Mouse (Mus musculus): ENCODE data around the gene Dhcr24. TPM values are rescaled to one million over a fixed set of nuclear protein-coding genes. Genes with fewer than 3 reads are reported as not detected.

The Dhcr24 gene
- 2.5 and 3.0 TPM in 2 replicates for polyA plus RNA-seq (2015; fragmentation: Nextera tagmentation; extraction: Ambion mirVana)

DNA sequence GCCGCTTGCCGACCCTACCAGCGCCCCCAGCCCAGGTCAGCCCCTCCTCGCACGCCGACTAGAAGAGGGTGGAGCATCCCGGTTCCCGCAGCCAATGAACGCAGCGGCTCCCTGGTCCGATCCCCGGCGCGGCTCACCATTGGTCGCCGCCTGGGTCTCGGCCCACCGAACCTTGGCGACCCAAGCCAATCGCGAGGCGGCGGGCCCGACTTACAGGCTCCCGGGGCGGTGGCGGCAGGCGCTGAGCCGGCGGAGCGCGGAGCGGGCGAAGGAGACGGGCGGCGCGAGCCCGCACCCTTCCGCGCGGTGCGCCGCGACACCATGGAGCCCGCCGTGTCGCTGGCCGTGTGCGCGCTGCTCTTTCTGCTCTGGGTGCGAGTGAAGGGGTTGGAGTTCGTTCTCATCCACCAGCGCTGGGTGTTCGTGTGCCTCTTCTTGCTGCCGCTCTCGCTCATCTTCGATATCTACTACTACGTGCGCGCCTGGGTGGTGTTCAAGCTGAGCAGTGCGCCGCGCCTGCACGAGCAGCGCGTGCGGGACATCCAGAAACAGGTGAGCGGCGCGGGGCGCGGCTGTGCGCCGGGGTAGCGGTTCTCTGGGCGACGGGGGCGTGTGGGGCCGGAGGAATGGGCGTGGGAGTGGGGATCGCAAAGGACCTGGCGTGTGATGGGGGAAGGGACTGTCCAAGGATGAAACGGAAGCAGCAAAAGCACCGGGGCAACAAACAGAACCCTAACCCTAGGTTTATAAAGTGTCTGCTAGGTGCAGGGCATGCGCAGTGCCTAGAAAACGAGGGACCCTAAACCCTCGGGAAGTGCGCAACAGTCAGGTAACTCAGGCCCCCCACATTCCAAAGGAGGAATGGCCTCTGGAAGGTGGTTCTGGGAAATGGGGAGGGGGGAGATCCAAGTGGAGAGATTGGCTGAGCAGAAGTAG, at the start of gene Dhcr24:
Dhcr24 (plus strand) TSS at position 193 of the 936 bp plus-strand sequence.

DNA sequence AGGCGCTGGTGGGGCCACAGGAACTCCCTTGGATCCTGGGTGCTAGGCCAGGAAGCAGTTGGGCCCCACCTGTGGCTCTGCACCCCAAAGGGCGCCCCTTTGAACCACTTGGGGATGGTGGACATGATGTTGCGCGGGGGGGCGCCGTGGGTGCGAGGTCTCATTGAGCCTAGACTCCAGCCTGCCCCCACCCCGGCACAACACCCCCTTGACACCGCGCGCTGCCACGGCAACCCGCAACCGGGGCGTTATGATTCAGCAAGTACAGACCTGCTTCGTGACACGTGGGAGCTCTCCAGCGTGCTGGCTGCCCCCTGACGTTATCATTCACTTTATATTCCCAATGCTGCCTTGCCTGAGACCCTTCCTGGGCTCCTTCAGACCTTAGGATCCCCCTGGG, 56.2 kb downstream of the Dhcr24 start, which contains the start of gene Lexm:
Lexm (minus strand) TSS at position 186 of the 400 bp plus-strand sequence.

DNA sequence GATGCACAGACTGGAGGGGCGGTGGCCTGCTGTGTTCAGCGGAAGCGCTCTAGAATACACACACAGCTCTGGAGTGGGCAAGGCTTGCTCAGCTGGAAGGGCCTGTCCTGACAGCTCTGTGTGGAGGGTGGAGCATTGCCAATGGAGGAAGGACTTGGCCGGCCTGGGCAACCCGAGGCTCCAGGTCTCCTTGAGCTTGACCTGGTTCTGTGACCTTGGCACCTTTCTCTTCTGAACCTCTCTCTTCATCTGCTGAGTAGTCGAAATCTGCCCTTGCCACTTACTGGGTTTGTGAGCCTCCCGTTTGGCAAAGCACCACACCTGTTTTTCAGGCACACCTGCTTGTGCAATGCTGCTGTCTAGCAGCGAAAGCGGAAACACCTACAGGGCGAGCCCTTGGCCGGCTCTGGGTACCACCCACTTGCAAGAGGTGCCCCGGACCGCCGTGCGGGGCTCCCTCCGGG, 61.2 kb downstream of the Dhcr24 start, which contains the start of gene Ttc22:
Ttc22 (plus strand) TSS at position 403 of the 464 bp plus-strand sequence.

Other genes with a start within 250 kb of the Dhcr24 start
- gene Usp24, start 244.8 kb upstream of the Dhcr24 start, polyA plus RNA-seq (2015; fragmentation: Nextera tagmentation; extraction: Ambion mirVana), result 7.8 and 9.3 TPM in 2 replicates
- gene Pcsk9, start 96.7 kb upstream of the Dhcr24 start, polyA plus RNA-seq (2015; fragmentation: Nextera tagmentation; extraction: Ambion mirVana), result 0.91 and 0.93 TPM in 2 replicates
- 0.10 and 0.39 TPM in 2 replicates for gene Bsnd, start 68.8 kb upstream of the Dhcr24 start, polyA plus RNA-seq (2015; fragmentation: Nextera tagmentation; extraction: Ambion mirVana)
- gene Lexm, start 56.2 kb downstream of the Dhcr24 start, polyA plus RNA-seq (2015; fragmentation: Nextera tagmentation; extraction: Ambion mirVana), result not detected in 2 replicates
- 0.84 and 1.1 TPM in 2 replicates for gene Ttc22, start 61.4 kb downstream of the Dhcr24 start, polyA plus RNA-seq (2015; fragmentation: Nextera tagmentation; extraction: Ambion mirVana)
- 5.9 and 9.5 TPM in 2 replicates for gene Pars2, start 90.0 kb downstream of the Dhcr24 start, polyA plus RNA-seq (2015; fragmentation: Nextera tagmentation; extraction: Ambion mirVana)
- 45.9 and 47.9 TPM in 2 replicates for gene Ttc4, start 117.9 kb downstream of the Dhcr24 start, polyA plus RNA-seq (2015; fragmentation: Nextera tagmentation; extraction: Ambion mirVana)
- gene Mroh7, start 169.9 kb downstream of the Dhcr24 start, polyA plus RNA-seq (2015; fragmentation: Nextera tagmentation; extraction: Ambion mirVana), result 0.58 and 0.65 TPM in 2 replicates
- 0.24 and 0.32 TPM in 2 replicates for gene Fam151a, start 172.9 kb downstream of the Dhcr24 start, polyA plus RNA-seq (2015; fragmentation: Nextera tagmentation; extraction: Ambion mirVana)
- 1.7 and 1.8 TPM in 2 replicates for gene Acot11, start 244.0 kb downstream of the Dhcr24 start, polyA plus RNA-seq (2015; fragmentation: Nextera tagmentation; extraction: Ambion mirVana)